Mouse (Mus musculus): ENCODE results near the gene Tecrl. TPM values are rescaled to one million over a fixed set of nuclear protein-coding genes. Genes with fewer than 3 reads are reported as not detected.

Tecrl gene
- polyA plus RNA-seq (2021; fragmentation: Nextera tagmentation), result 0.18 TPM in 1 of 2 replicates, not detected in the other
- long read RNA-seq, experiment 1, result 0 reads
- long read RNA-seq, experiment 2, result 0 reads

DNA sequence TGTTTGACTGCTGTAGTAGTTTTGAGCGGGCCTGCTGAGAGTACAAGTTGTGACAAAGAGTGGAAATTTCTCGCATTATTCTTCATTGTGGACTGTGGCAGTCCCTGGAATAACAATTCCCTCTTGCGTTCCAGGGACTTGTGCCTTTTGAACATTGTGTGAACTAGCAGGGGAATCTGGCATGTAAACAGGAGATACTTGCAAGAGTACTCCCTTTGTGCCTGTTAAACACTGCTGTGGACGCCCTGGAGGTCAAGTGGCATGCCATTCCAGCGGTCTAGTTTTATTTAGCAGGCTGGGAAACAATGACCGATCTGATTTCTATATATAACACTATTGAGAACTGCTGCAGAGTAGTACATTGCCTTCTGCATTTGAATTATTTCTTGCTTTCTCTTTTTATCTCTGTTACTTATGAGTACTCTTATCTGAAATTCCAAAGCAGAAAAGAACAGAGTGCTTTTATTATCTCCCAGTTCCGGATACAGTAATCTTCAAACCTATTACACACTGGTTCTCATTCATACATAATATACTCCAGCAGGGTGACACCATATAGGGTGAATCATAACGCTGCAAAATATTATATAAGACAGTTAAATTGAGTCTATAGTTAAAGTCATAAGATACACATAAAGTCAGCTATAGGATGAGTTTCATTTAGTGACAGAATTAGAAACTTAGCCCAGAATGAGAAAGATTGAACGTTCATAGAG lies at the start of gene Tecrl:
Gene Tecrl, minus strand, starts transcription at position 350 of the 716 bp plus-strand sequence.

